ENCODE assay signal across 24 mouse cellular contexts in genomic region chr12:31971547-31971946, GRCm38 (mm10).
"Had no signal": no experiment of that assay in that cellular context is flagged by ENCODE, and none has a peak within 500 bp of the region (broad histone marks: within the 10 kb centered on the region; RNA-seq: fewer than 3 reads in every experiment).

No protein-coding gene starts in this region.

- H3K36me3 ChIP-seq: heart, embryonic 13.5 days; heart, embryonic 15.5 days; limb, embryonic 10.5 days; limb, embryonic 12.5 days had no signal

- H3K4me3 ChIP-seq: heart, embryonic 13.5 days; heart, embryonic 15.5 days; hindbrain, embryonic 13.5 days; hindbrain, embryonic 15.5 days; kidney, embryonic 15.5 days; limb, embryonic 10.5 days; limb, embryonic 12.5 days; liver, embryonic 13.5 days; liver, embryonic 15.5 days had no signal

- ATAC-seq: hindbrain, postnatal 0 days; intestine, embryonic 16.5 days had no signal

- DNase-seq: gastrocnemius, postnatal 14 days; gastrocnemius, postnatal 36 days; heart, adult 18-20 months; heart, postnatal 14 days; heart, postnatal 36 days; kidney, adult 11 months; kidney, adult 2 months; kidney, adult 9 months; kidney, postnatal 14 days; kidney, postnatal 36 days; layer of hippocampus, adult 9-11 months; layer of hippocampus, postnatal 36 days; liver; liver, embryonic 13.5 days had no signal

- H3K27me3 ChIP-seq: heart, embryonic 15.5 days; hindbrain, embryonic 13.5 days; hindbrain, embryonic 15.5 days; kidney, embryonic 15.5 days; limb, embryonic 12.5 days; liver, embryonic 13.5 days; liver, embryonic 15.5 days had no signal
